Mouse (Mus musculus) frontal cortex, postnatal 36 days (tissue): ENCODE results near the gene Tff3.

ENCODE experiments used
- DNase-seq, 2 experiments: peaks; one replicate each; pipeline ENCODE4 v3.0.0; 2022; ENCODE audit warnings: low spot score in 2 of 2

Tff3 gene

GRCm38 (mm10) chr17:31125548-31126266 is 3.7 kb downstream of the Tff3 start:
- peak; percentile 38 to 63 for DNase-seq

GRCm38 (mm10) chr17:31121975-31122374 is 7.5 kb downstream of the Tff3 start:
- peak in 1 of 2 experiments; percentile 39 for DNase-seq

GRCm38 (mm10) chr17:31119429-31119828 is 10.0 kb downstream of the Tff3 start:
- peak; percentile 77 to 83 for DNase-seq

GRCm38 (mm10) chr17:31117946-31118345 is 11.5 kb downstream of the Tff3 start:
- DNase-seq, result no peak

- no peak for DNase-seq
Measured at GRCm38 (mm10) chr17:31116063-31116462, 13.4 kb downstream of the Tff3 start.

GRCm38 (mm10) chr17:31113191-31113856 is 16.1 kb downstream of the Tff3 start:
- DNase-seq, result no peak

- no peak for DNase-seq
Measured at GRCm38 (mm10) chr17:31108388-31108787, 21.1 kb downstream of the Tff3 start.

GRCm38 (mm10) chr17:31103823-31104222 is 25.6 kb downstream of the Tff3 start:
- DNase-seq, result no peak

GRCm38 (mm10) chr17:31103007-31103570 is 26.4 kb downstream of the Tff3 start:
- no peak for DNase-seq

- no peak for DNase-seq
Measured at GRCm38 (mm10) chr17:31098788-31099187, 30.7 kb downstream of the Tff3 start.

- no peak for DNase-seq
Measured at GRCm38 (mm10) chr17:31096893-31097292, 32.6 kb downstream of the Tff3 start.

- DNase-seq, result no peak
Measured at GRCm38 (mm10) chr17:31095570-31095969, 33.9 kb downstream of the Tff3 start.

- DNase-seq, result no peak
Measured at GRCm38 (mm10) chr17:31094781-31095180, 34.7 kb downstream of the Tff3 start.

- no peak for DNase-seq
Measured at GRCm38 (mm10) chr17:31091023-31091735, 38.3 kb downstream of the Tff3 start.

- no peak for DNase-seq
Measured at GRCm38 (mm10) chr17:31089848-31090247, 39.6 kb downstream of the Tff3 start.

- DNase-seq, result no peak
Measured at GRCm38 (mm10) chr17:31088711-31089110, 40.7 kb downstream of the Tff3 start.

GRCm38 (mm10) chr17:31086196-31086595 is 43.2 kb downstream of the Tff3 start:
- no peak for DNase-seq

- no peak for DNase-seq
Measured at GRCm38 (mm10) chr17:31085519-31085918, 43.9 kb downstream of the Tff3 start.

- no peak for DNase-seq
Measured at GRCm38 (mm10) chr17:31082296-31083078, 47.0 kb downstream of the Tff3 start.

- no peak for DNase-seq
Measured at GRCm38 (mm10) chr17:31079078-31079840, 50.2 kb downstream of the Tff3 start.

- DNase-seq, result no peak
Measured at GRCm38 (mm10) chr17:31078581-31078980, 50.9 kb downstream of the Tff3 start.
